Mouse (Mus musculus): Measurements from ENCODE around the gene Rnf145. TPM values are rescaled to one million over a fixed set of nuclear protein-coding genes. Genes with fewer than 3 reads are reported as not detected.

Rnf145 gene
- total and polyA plus RNA-seq, 2 experiments from 2014 or later, result 23.3 to 38.1 TPM

- Histone ChIP-seq H3K36me3 (replicated peaks; ENCODE audit: control insufficient read depth, insufficient read depth, low read length) (peaks cover 4% of the 10 kb centered on the region; the same call in 1 of the 2 replicates), H3K9me3 (replicated peaks; ENCODE audit: control insufficient read depth, low read length) (no peaks in the 10 kb centered on the region), H3K4me1 (ENCODE audit: control insufficient read depth, insufficient read depth) (no peaks in the 10 kb centered on the region), H3K9ac (replicated peaks; ENCODE audit: low read depth, low read length) (no peak overlapping the region), H3K27ac (ENCODE audit: low read depth) (no peak overlapping the region), H3K4me3 (ENCODE audit: low read depth, low read length) (no peak overlapping the region), H3K27me3 (ENCODE audit: control insufficient read depth, insufficient read depth, low read length) (no peaks in the 10 kb centered on the region), H3K4me2 (ENCODE audit: low read depth, low read length) (no peak overlapping the region)
- no peak for ATAC-seq (ENCODE audit: insufficient read depth, low read depth)
- TF ChIP-seq CTCF (IDR thresholded peaks at IDR 0.05; ENCODE audit: low read depth), result no peak
- TF ChIP-seq EP300 (IDR thresholded peaks at IDR 0.05; ENCODE audit: low read depth), result no peak
- no peak for DNase-seq (ENCODE audit: low spot score)
- WGBS, result 61% methylated on average over 3 of the region's 3 CpGs
Measured at GRCm38 (mm10) chr11:44573396-44573795, 54.6 kb downstream of the Rnf145 start.

- Histone ChIP-seq H3K27ac (ENCODE audit: low read depth) (no peak overlapping the region), H3K9ac (replicated peaks; ENCODE audit: low read depth, low read length) (no peak overlapping the region), H3K27me3 (ENCODE audit: control insufficient read depth, insufficient read depth, low read length) (no peaks in the 10 kb centered on the region), H3K9me3 (replicated peaks; ENCODE audit: control insufficient read depth, low read length) (no peaks in the 10 kb centered on the region), H3K4me1 (ENCODE audit: control insufficient read depth, insufficient read depth) (no peaks in the 10 kb centered on the region), H3K4me3 (ENCODE audit: low read depth, low read length) (no peak overlapping the region), H3K36me3 (replicated peaks; ENCODE audit: control insufficient read depth, insufficient read depth, low read length) (peaks cover 3% of the 10 kb centered on the region; the same call in 1 of the 2 replicates), H3K4me2 (ENCODE audit: low read depth, low read length) (no peak overlapping the region)
- no peak for ATAC-seq (ENCODE audit: insufficient read depth, low read depth)
- no peak for TF ChIP-seq CTCF (IDR thresholded peaks at IDR 0.05; ENCODE audit: low read depth)
- TF ChIP-seq EP300 (IDR thresholded peaks at IDR 0.05; ENCODE audit: low read depth), result no peak
- WGBS, result 85% methylated on average over 8 of the region's 8 CpGs
- no peak for DNase-seq (ENCODE audit: low spot score)
Measured at GRCm38 (mm10) chr11:44574391-44574790, 55.6 kb downstream of the Rnf145 start.

- Histone ChIP-seq H3K4me2 (ENCODE audit: low read depth, low read length) (no peak overlapping the region), H3K27ac (ENCODE audit: low read depth) (no peak overlapping the region), H3K9me3 (replicated peaks; ENCODE audit: control insufficient read depth, low read length) (no peaks in the 10 kb centered on the region), H3K27me3 (ENCODE audit: control insufficient read depth, insufficient read depth, low read length) (no peaks in the 10 kb centered on the region), H3K9ac (replicated peaks; ENCODE audit: low read depth, low read length) (no peak overlapping the region), H3K4me3 (ENCODE audit: low read depth, low read length) (no peak overlapping the region), H3K4me1 (ENCODE audit: control insufficient read depth, insufficient read depth) (no peaks in the 10 kb centered on the region), H3K36me3 (replicated peaks; ENCODE audit: control insufficient read depth, insufficient read depth, low read length) (no peaks in the 10 kb centered on the region)
- no peak for ATAC-seq (ENCODE audit: insufficient read depth, low read depth)
- DNase-seq (ENCODE audit: low spot score), result no peak
- TF ChIP-seq EP300 (IDR thresholded peaks at IDR 0.05; ENCODE audit: low read depth) (no peak), CTCF (IDR thresholded peaks at IDR 0.05; ENCODE audit: low read depth) (no peak)
- WGBS, result 94% methylated on average over 5 of the region's 5 CpGs
Measured at GRCm38 (mm10) chr11:44574820-44575219, 56.1 kb downstream of the Rnf145 start.

GRCm38 (mm10) chr11:44577911-44578310, 59.1 kb downstream of the Rnf145 start:
- H3K4me1 ChIP-seq (ENCODE audit: control insufficient read depth, insufficient read depth), result no peaks in the 10 kb centered on the region
- no peak for ATAC-seq (ENCODE audit: insufficient read depth, low read depth)
- H3K36me3 ChIP-seq (replicated peaks; ENCODE audit: control insufficient read depth, insufficient read depth, low read length), result no peaks in the 10 kb centered on the region
- no peaks in the 10 kb centered on the region for H3K9me3 ChIP-seq (replicated peaks; ENCODE audit: control insufficient read depth, low read length)
- peak overlapping the region; percentile 65; the same call in 1 of the 2 replicates for H3K27ac ChIP-seq (ENCODE audit: low read depth)
- no peak overlapping the region for H3K9ac ChIP-seq (replicated peaks; ENCODE audit: low read depth, low read length)
- WGBS, result 73% methylated on average over 9 of the region's 9 CpGs
- H3K4me3 ChIP-seq (ENCODE audit: low read depth, low read length), result no peak overlapping the region
- no peak for DNase-seq (ENCODE audit: low spot score)
- no peaks in the 10 kb centered on the region for H3K27me3 ChIP-seq (ENCODE audit: control insufficient read depth, insufficient read depth, low read length)
- no peak overlapping the region for H3K4me2 ChIP-seq (ENCODE audit: low read depth, low read length)
- no peak for TF ChIP-seq CTCF (IDR thresholded peaks at IDR 0.05; ENCODE audit: low read depth)
- TF ChIP-seq EP300 (IDR thresholded peaks at IDR 0.05; ENCODE audit: low read depth), result no peak

- DNase-seq (ENCODE audit: low spot score) (peak; percentile 67), ATAC-seq (ENCODE audit: insufficient read depth, low read depth) (peak; percentile 71)
- Histone ChIP-seq H3K4me2 (ENCODE audit: low read depth, low read length) (peak overlapping the region; percentile 38; the same call in 1 of the 2 replicates), H3K4me3 (ENCODE audit: low read depth, low read length) (no peak overlapping the region), H3K27ac (ENCODE audit: low read depth) (no peak overlapping the region), H3K27me3 (ENCODE audit: control insufficient read depth, insufficient read depth, low read length) (no peaks in the 10 kb centered on the region), H3K36me3 (replicated peaks; ENCODE audit: control insufficient read depth, insufficient read depth, low read length) (no peaks in the 10 kb centered on the region), H3K4me1 (ENCODE audit: control insufficient read depth, insufficient read depth) (no peaks in the 10 kb centered on the region), H3K9ac (replicated peaks; ENCODE audit: low read depth, low read length) (no peak overlapping the region), H3K9me3 (replicated peaks; ENCODE audit: control insufficient read depth, low read length) (no peaks in the 10 kb centered on the region)
- TF ChIP-seq EP300 (IDR thresholded peaks at IDR 0.05; ENCODE audit: low read depth) (no peak), CTCF (IDR thresholded peaks at IDR 0.05; ENCODE audit: low read depth) (peak; percentile 58)
- 28% methylated on average over 11 of the region's 11 CpGs for WGBS
Measured at GRCm38 (mm10) chr11:44581277-44581683, 62.5 kb downstream of the Rnf145 start.

- no peaks in the 10 kb centered on the region for H3K4me1 ChIP-seq (ENCODE audit: control insufficient read depth, insufficient read depth)
- DNase-seq (ENCODE audit: low spot score), result peak; percentile 53
- no peak overlapping the region for H3K27ac ChIP-seq (ENCODE audit: low read depth)
- TF ChIP-seq CTCF (IDR thresholded peaks at IDR 0.05; ENCODE audit: low read depth) (peak; percentile 93), EP300 (IDR thresholded peaks at IDR 0.05; ENCODE audit: low read depth) (no peak)
- no peaks in the 10 kb centered on the region for H3K36me3 ChIP-seq (replicated peaks; ENCODE audit: control insufficient read depth, insufficient read depth, low read length)
- no peak overlapping the region for H3K4me2 ChIP-seq (ENCODE audit: low read depth, low read length)
- no peak for ATAC-seq (ENCODE audit: insufficient read depth, low read depth)
- no peak overlapping the region for H3K4me3 ChIP-seq (ENCODE audit: low read depth, low read length)
- WGBS, result 4% methylated on average over 3 of the region's 3 CpGs
- no peaks in the 10 kb centered on the region for H3K27me3 ChIP-seq (ENCODE audit: control insufficient read depth, insufficient read depth, low read length)
- H3K9ac ChIP-seq (replicated peaks; ENCODE audit: low read depth, low read length), result no peak overlapping the region
- H3K9me3 ChIP-seq (replicated peaks; ENCODE audit: control insufficient read depth, low read length), result no peaks in the 10 kb centered on the region
Measured at GRCm38 (mm10) chr11:44586047-44586696, 67.4 kb downstream of the Rnf145 start.

Data from heart, postnatal 0 days (tissue).